Mouse (Mus musculus): ENCODE measurements at regions not wholly inside any gene's neighbourhood (a gene's known extent, or its start where the extent isn't known, plus 50 kb on each side); places are given as distances from the start of the nearest gene placed in this dataset.

- TF ChIP-seq CTCF (IDR thresholded peaks at IDR 0.05; ENCODE audit: control insufficient read depth, insufficient read depth, insufficient read length) (no peak), MYOD1 (IDR thresholded peaks at IDR 0.05; ENCODE audit: control insufficient read depth, insufficient read length, low read depth) (no peak), USF1 (IDR thresholded peaks at IDR 0.05; ENCODE audit: low read depth) (no peak), MAX (IDR thresholded peaks at IDR 0.05) (no peak), MYOG (IDR thresholded peaks at IDR 0.05; ENCODE audit: control insufficient read depth, extremely low read depth, insufficient read length) (no peak)
Measured at GRCm38 (mm10) chr5:51040463-51040862, 527.1 kb downstream of the Ppargc1a start.
